Mouse (Mus musculus) liver, adult 2 months (tissue): ENCODE measurements around the gene Casq2. TPM values are rescaled to one million over a fixed set of nuclear protein-coding genes. Genes with fewer than 3 reads are reported as not detected.

Experiments used
- DNase-seq: peaks from one replicate; pipeline ENCODE4 v3.0.0-alpha.2; 2011; ENCODE audit warnings: low read depth, low spot score; ENCODE audit errors: extremely low read depth
- H3K27ac ChIP-seq: fragments of 200-500 bp; replicated peaks from 2 replicates; pipeline ENCODE4 v1.5.1; 2012; ENCODE audit warnings: low read depth, mild to moderate bottlenecking, control low read depth, inconsistent platforms, low read length; ENCODE audit not compliant: insufficient read depth
- H3K27me3 ChIP-seq: fragments of 200-500 bp; 2 replicates; pipeline ENCODE4 v1.6.1; 2012; ENCODE audit warnings: mild to moderate bottlenecking, moderate library complexity, low read length, inconsistent platforms; ENCODE audit not compliant: control insufficient read depth, insufficient read depth
- H3K36me3 ChIP-seq: fragments of 200-500 bp; 2 replicates; pipeline ENCODE4 v1.6.1; 2012; ENCODE audit warnings: low read length, inconsistent platforms; ENCODE audit not compliant: control insufficient read depth, insufficient read depth
- H3K4me1 ChIP-seq: fragments of 200-500 bp; 2 replicates; pipeline ENCODE4 v1.6.1; 2011; ENCODE audit warnings: low read length; ENCODE audit not compliant: control insufficient read depth, insufficient read depth
- H3K4me3 ChIP-seq: fragments of 200-500 bp; 2 replicates; pipeline ENCODE4 v1.5.1; 2011; ENCODE audit warnings: low read depth, mild to moderate bottlenecking, control low read depth, low read length, moderate library complexity; ENCODE audit not compliant: insufficient read depth
- H3K79me2 ChIP-seq: fragments of 200-500 bp; 2 replicates; pipeline ENCODE4 v1.6.1; 2012; ENCODE audit warnings: inconsistent platforms, mild to moderate bottlenecking, low read length, moderate library complexity; ENCODE audit not compliant: control insufficient read depth, insufficient read depth
- H3K9ac ChIP-seq: fragments of 200-500 bp; 2 replicates; pipeline ENCODE4 v1.6.1; 2012; ENCODE audit warnings: low read depth, mild to moderate bottlenecking, control low read depth, inconsistent platforms, low read length
- CTCF ChIP-seq: fragments of 200-500 bp; IDR thresholded peaks from 2 replicates; pipeline ENCODE4 v1.5.1; 2011; ENCODE audit warnings: low read depth, low read length, control low read depth
- POLR2A ChIP-seq: fragments of 200-500 bp; IDR thresholded peaks from 2 replicates; pipeline ENCODE4 v1.6.1; 2011; ENCODE audit warnings: low read length, control low read depth; ENCODE audit not compliant: insufficient read depth; ENCODE audit errors: extremely low read depth
- WGBS: fragments of 180-500 bp; shearing (Covaris S2); methylation state at CpG from one replicate; pipeline ENCODE4 v1.1.7; 2018; 5-methylcytosine and 5-hydroxymethylcytosine counted together
- polyA plus RNA-seq: library from polyadenylated mRNA; depleted of rRNA; stranded (reverse); fragments of >200 nt; gene quantifications from 2 replicates; pipeline ENCODE4 v1.2.3, GENCODE M21; 2012
- total RNA-seq: library from RNA; depleted of rRNA; stranded (reverse); fragments of >200 nt; gene quantifications from 2 replicates; pipeline ENCODE4 v1.2.3, GENCODE M21; 2014

The Casq2 gene
- total and polyA plus RNA-seq, 2 experiments = 0.65 TPM; not detected in 1

GRCm38 (mm10) chr3:102131627-102132324 lies 45.6 kb downstream of the Casq2 start:
- DNase-seq = no peak
- H3K27ac ChIP-seq = no peak overlapping the region
- TF ChIP-seq POLR2A (no peak), CTCF (no peak)
- H3K4me1 ChIP-seq = no peaks in the 10 kb centered on the region
- WGBS = 93% methylated on average over 9 of the region's 9 CpGs
- no peaks in the 10 kb centered on the region for H3K36me3 ChIP-seq
- no peaks in the 10 kb centered on the region for H3K79me2 ChIP-seq
- no peaks in the 10 kb centered on the region for H3K27me3 ChIP-seq
- H3K9ac ChIP-seq = no peak overlapping the region
- no peak overlapping the region for H3K4me3 ChIP-seq

GRCm38 (mm10) chr3:102135389-102136113 lies 49.3 kb downstream of the Casq2 start:
- Histone ChIP-seq H3K4me3 (no peak overlapping the region), H3K36me3 (no peaks in the 10 kb centered on the region), H3K79me2 (no peaks in the 10 kb centered on the region), H3K4me1 (no peaks in the 10 kb centered on the region), H3K27ac (no peak overlapping the region), H3K27me3 (no peaks in the 10 kb centered on the region), H3K9ac (no peak overlapping the region)
- DNase-seq = no peak
- WGBS = 30% methylated on average over 10 of the region's 10 CpGs
- TF ChIP-seq CTCF = no peak
- no peak for TF ChIP-seq POLR2A

- no peak overlapping the region for H3K4me3 ChIP-seq
- no peaks in the 10 kb centered on the region for H3K79me2 ChIP-seq
- H3K36me3 ChIP-seq = no peaks in the 10 kb centered on the region
- WGBS = 86% methylated on average over 10 of the region's 10 CpGs
- H3K27ac ChIP-seq = no peak overlapping the region
- H3K9ac ChIP-seq = no peak overlapping the region
- TF ChIP-seq POLR2A (no peak), CTCF (no peak)
- H3K4me1 ChIP-seq = no peaks in the 10 kb centered on the region
- DNase-seq = no peak
- H3K27me3 ChIP-seq = no peaks in the 10 kb centered on the region
These were observed 50.9 kb downstream of the Casq2 start for GRCm38 (mm10) chr3:102137158-102137557.

GRCm38 (mm10) chr3:102138899-102139298 lies 52.7 kb downstream of the Casq2 start:
- Histone ChIP-seq H3K4me1 (no peaks in the 10 kb centered on the region), H3K9ac (no peak overlapping the region), H3K27ac (no peak overlapping the region), H3K4me3 (no peak overlapping the region), H3K36me3 (no peaks in the 10 kb centered on the region), H3K79me2 (no peaks in the 10 kb centered on the region), H3K27me3 (no peaks in the 10 kb centered on the region)
- WGBS = 88% methylated on average over 6 of the region's 6 CpGs
- TF ChIP-seq POLR2A (no peak), CTCF (no peak)
- no peak for DNase-seq

GRCm38 (mm10) chr3:102140606-102141005 lies 54.4 kb downstream of the Casq2 start:
- Histone ChIP-seq H3K79me2 (no peaks in the 10 kb centered on the region), H3K27ac (no peak overlapping the region), H3K9ac (no peak overlapping the region), H3K36me3 (no peaks in the 10 kb centered on the region), H3K4me1 (no peaks in the 10 kb centered on the region), H3K4me3 (no peak overlapping the region), H3K27me3 (no peaks in the 10 kb centered on the region)
- 89% methylated on average over 6 of the region's 6 CpGs for WGBS
- TF ChIP-seq CTCF (no peak), POLR2A (no peak)
- no peak for DNase-seq

GRCm38 (mm10) chr3:102141451-102141850 lies 55.2 kb downstream of the Casq2 start:
- Histone ChIP-seq H3K4me3 (no peak overlapping the region), H3K4me1 (no peaks in the 10 kb centered on the region), H3K27me3 (no peaks in the 10 kb centered on the region), H3K79me2 (no peaks in the 10 kb centered on the region), H3K9ac (no peak overlapping the region), H3K36me3 (no peaks in the 10 kb centered on the region), H3K27ac (no peak overlapping the region)
- 75% methylated on average over 2 of the region's 2 CpGs for WGBS
- TF ChIP-seq CTCF (no peak), POLR2A (no peak)
- no peak for DNase-seq
